Mouse (Mus musculus) spleen, postnatal 0 days (tissue): Measurements from ENCODE around the gene Pnpla1. TPM values are rescaled to one million over a fixed set of nuclear protein-coding genes. Genes with fewer than 3 reads are reported as not detected.

Experiments
- polyA plus RNA-seq: library from polyadenylated mRNA; unstranded; fragments of >200 nt; fragmentation: Nextera tagmentation; extraction: Ambion mirVana; gene quantifications from 2 replicates; pipeline ENCODE4 v1.2.1, GENCODE M21; 2015

The Pnpla1 gene
- polyA plus RNA-seq, result 0.29 and 0.34 TPM in 2 replicates

DNA sequence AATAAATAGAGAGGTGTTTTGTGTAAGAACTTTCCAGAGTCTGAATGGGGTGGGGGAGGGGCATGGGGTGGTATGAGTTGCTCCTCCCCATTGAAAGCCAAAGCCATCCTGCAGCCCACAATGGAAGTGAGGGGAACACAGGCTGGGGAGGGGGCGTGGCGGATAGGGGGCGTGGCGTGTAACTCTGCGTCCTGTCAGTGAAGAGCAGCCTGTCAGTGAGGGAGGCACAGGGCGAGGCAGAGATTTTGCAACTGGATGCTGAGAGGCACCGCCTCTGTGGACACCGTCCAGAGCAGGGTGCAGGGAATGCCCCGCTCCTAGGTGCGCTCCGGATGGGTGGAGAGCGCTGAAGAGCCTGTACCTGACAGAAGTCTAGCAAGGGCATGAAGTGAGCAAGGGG is at the start of gene Pnpla1:
Gene Pnpla1 (plus strand): TSS at position 207 of the 400 bp plus-strand sequence.

DNA sequence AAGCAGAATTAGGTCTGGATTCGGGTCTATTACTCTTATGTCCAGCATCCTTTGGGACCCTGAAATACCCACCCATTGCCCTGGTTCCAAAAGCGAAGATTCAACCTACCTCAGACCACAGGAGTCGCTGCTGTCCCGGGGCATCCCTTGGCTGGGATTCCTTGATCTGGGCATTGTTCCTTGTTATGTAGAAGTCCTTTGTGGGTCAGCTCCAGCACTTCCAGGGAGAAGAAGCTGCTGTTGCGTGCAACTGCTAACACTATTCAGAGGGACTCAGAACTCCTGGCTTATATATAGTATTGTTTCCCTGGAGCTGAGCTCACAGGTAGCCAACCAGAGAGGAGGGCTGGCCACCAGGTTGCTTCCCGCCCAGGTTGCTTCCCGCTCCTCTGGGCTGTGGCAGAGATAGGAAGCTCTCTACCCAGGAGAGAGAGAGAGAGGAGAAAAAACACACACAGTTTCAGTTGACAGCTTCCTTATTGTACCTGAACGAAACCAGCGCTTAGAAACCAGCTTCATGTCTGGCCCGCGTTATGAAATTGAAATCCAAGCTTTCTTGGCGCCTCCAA is 56.9 kb downstream of the Pnpla1 start, which contains the start of gene 4930539E08Rik:
Gene 4930539E08Rik (minus strand): TSS at position 265 of the 569 bp plus-strand sequence.

Other genes starting within 250 kb of the Pnpla1 start
- gene Srpk1, start 235.7 kb upstream of the Pnpla1 start, polyA plus RNA-seq, result 49.3 and 50.4 TPM in 2 replicates
- gene Slc26a8, start 168.2 kb upstream of the Pnpla1 start, polyA plus RNA-seq, result 0.49 and 0.90 TPM in 2 replicates
- gene Mapk14, start 167.1 kb upstream of the Pnpla1 start, polyA plus RNA-seq, result 29.8 and 34.6 TPM in 2 replicates
- 3.1 and 3.6 TPM in 2 replicates for gene AC170998.1, start 132.3 kb upstream of the Pnpla1 start, polyA plus RNA-seq
- 27.5 and 39.9 TPM in 2 replicates for gene Mapk13, start 89.1 kb upstream of the Pnpla1 start, polyA plus RNA-seq
- 52.0 and 59.2 TPM in 2 replicates for gene Brpf3, start 57.3 kb upstream of the Pnpla1 start, polyA plus RNA-seq
- 0.10 and 0.13 TPM in 2 replicates for gene 4930539E08Rik, start 56.9 kb downstream of the Pnpla1 start, polyA plus RNA-seq
- 0.46 and 1.0 TPM in 2 replicates for gene Pxt1, start 85.4 kb downstream of the Pnpla1 start, polyA plus RNA-seq
- 62.8 and 66.8 TPM in 2 replicates for gene Kctd20, start 93.5 kb downstream of the Pnpla1 start, polyA plus RNA-seq
- 69.3 and 77.0 TPM in 2 replicates for gene Stk38, start 149.6 kb downstream of the Pnpla1 start, polyA plus RNA-seq
- gene Srsf3, start 174.2 kb downstream of the Pnpla1 start, polyA plus RNA-seq, result 364 and 382 TPM in 2 replicates
- 9.1 and 9.8 TPM in 2 replicates for gene Cdkn1a, start 232.6 kb downstream of the Pnpla1 start, polyA plus RNA-seq